Mouse (Mus musculus): Measurements from ENCODE around the gene Pom121l2. TPM values are rescaled to one million over a fixed set of nuclear protein-coding genes. Genes with fewer than 3 reads are reported as not detected.

Gene Pom121l2
- not detected in 2 replicates for polyA plus RNA-seq (2014; fragmentation: Nextera tagmentation; extraction: Ambion mirVana)

DNA sequence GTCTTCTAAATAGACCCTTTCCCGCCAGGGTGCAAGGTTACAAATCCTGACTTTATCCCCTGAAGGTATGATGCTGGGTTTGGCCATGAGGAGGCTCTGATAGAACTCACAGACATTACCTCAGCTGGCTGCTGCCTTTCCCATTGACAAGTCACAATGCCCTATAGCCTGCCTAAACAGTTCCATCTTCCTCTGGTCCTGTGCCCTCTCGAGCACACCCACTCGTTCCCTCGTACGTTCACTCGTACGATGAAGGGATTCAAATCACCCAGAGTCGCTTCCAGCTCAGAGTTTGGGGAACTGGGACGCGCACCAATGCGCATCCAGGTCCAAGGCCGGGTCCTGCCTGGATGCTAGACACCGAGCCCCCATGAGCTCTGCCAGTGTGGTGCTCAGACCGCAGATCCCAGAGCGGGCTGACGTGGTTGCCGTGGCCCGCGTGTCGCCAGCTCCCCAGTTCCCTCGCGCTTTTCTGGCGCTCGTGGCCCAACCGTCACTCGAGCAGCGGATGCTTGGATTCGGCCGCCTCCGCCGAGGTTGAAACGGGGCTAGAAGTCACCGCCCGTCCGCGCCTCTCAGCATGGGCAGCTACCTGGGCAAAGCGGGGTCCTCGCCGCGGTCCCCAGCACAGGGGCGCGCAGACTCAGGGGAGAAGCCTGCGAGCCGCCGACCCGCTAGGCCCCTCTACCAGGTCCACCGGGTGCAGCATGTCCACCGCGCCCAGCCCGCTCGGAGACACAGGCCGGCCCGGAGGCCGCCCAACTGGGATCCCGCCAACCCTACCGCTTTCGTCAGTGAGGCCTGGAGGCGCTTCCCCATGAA, at the start of gene Pom121l2:
Pom121l2 (plus strand) TSS at position 214 of the 822 bp plus-strand sequence.
- DNase-seq (ENCODE audit: low spot score) = peak; percentile 83
- H3K36me3 ChIP-seq (ENCODE audit: control insufficient read depth, insufficient read depth, low read length) = no peaks in the 10 kb centered on the region
- H3K9ac ChIP-seq (ENCODE audit: low read length) = peak within 1 kb of the TSS; percentile 64
- no peaks in the 10 kb centered on the region for H3K9me3 ChIP-seq (ENCODE audit: control insufficient read depth, low read length)
- WGBS = under 1% methylated on average over 58 of the region's 58 CpGs
- H3K4me3 ChIP-seq (ENCODE audit: low read depth, low read length) = peak within 1 kb of the TSS; percentile 57
- H3K4me1 ChIP-seq (replicated peaks; ENCODE audit: control insufficient read depth, insufficient read depth, low read length) = 0 out of 2 replicates have a peak, but pooled peaks cover 2% of the 10 kb centered on the region
- H3K27ac ChIP-seq (ENCODE audit: low read depth) = no peak within 1 kb of the TSS
- peaks cover 46% of the 10 kb centered on the region for H3K27me3 ChIP-seq (replicated peaks; ENCODE audit: control insufficient read depth, insufficient read depth, low read length)
- peak within 1 kb of the TSS; percentile 97 for H3K4me2 ChIP-seq (ENCODE audit: low read length)
- peak; percentile 77 for ATAC-seq (replicated peaks; ENCODE audit: low FRiP score, low TSS enrichment, low read depth)

DNA sequence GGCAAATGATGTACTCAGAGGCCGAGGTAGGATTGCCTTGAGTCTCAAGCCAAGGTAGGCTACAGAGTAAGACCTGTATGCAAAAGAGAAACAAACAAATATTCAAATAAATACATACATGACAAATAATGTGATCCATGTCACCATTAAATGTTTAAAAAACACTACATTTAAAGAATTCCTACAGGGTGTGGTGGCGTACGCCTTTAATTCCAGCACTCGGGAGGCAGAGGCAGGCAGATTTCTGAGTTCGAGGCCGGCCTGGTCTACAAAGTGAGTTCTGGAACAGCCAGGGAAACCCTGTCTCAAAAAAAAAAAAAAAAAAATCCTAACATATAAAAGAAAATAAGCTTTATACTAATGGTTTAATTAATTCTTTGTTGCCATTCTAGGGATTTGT, 49.3 kb upstream of the Pom121l2 start:
- no peak overlapping the region for H3K27ac ChIP-seq (ENCODE audit: low read depth)
- WGBS = 69% methylated on average over 6 of the region's 6 CpGs
- H3K9me3 ChIP-seq (ENCODE audit: control insufficient read depth, low read length) = no peaks in the 10 kb centered on the region
- DNase-seq (ENCODE audit: low spot score) = peak; percentile 4
- no peaks in the 10 kb centered on the region for H3K27me3 ChIP-seq (replicated peaks; ENCODE audit: control insufficient read depth, insufficient read depth, low read length)
- H3K36me3 ChIP-seq (ENCODE audit: control insufficient read depth, insufficient read depth, low read length) = no peaks in the 10 kb centered on the region
- H3K4me2 ChIP-seq (ENCODE audit: low read length) = no peak overlapping the region
- H3K4me3 ChIP-seq (ENCODE audit: low read depth, low read length) = no peak overlapping the region
- ATAC-seq (replicated peaks; ENCODE audit: low FRiP score, low TSS enrichment, low read depth) = no peak
- H3K4me1 ChIP-seq (replicated peaks; ENCODE audit: control insufficient read depth, insufficient read depth, low read length) = 0 out of 2 replicates have a peak, but pooled peaks cover 4% of the 10 kb centered on the region
- no peak overlapping the region for H3K9ac ChIP-seq (ENCODE audit: low read length)

DNA sequence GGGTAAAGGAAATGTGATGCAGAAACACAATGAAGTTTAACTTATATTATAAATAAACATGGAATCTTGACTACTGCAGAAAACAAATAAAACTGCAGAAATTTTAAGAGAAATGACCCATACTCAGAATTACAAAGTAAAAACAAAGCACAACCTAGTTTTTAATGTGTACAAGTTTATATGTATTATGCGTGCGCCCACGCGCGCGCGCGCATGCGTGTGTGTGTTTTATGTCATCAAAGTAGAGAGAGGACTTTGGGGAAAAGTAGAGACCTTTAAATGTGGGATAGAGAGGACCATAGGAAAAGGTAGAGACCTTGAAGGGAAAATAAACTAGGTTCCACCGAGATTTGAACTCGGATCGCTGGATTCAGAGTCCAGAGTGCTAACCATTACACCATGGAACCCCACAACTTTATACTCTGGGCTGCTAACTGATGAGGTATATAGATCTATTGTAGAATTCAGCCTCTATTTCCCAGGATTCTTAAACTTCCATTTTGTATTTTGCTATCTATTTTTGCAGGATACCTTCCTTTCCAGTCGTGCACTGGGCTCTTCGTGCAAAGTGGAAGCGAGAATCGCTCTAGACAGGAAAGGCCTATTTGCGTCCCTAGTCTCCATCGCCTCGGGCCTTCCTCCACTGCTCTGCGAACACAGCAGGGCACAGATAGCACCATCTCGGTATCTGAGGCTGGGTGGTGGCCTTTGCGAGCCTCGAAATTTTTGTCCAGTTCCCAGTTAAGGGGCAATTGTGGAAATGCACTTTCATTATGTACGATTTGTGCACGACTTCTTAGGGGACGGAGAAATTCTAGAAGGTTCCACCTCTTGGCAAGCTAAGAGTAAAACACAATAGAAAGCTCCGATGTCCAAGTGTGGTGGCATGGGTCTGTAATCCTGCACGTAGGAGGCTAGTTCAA, 47.1 kb upstream of the Pom121l2 start:
- H3K9me3 ChIP-seq (ENCODE audit: control insufficient read depth, low read length) = no peaks in the 10 kb centered on the region
- H3K9ac ChIP-seq (ENCODE audit: low read length) = no peak overlapping the region
- no peaks in the 10 kb centered on the region for H3K27me3 ChIP-seq (replicated peaks; ENCODE audit: control insufficient read depth, insufficient read depth, low read length)
- 0 out of 2 replicates have a peak, but pooled peaks have one; percentile 24 for ATAC-seq (replicated peaks; ENCODE audit: low FRiP score, low TSS enrichment, low read depth)
- H3K36me3 ChIP-seq (ENCODE audit: control insufficient read depth, insufficient read depth, low read length) = no peaks in the 10 kb centered on the region
- 0 out of 2 replicates have a peak overlapping the region, but pooled peaks have one; percentile 1 for H3K4me3 ChIP-seq (ENCODE audit: low read depth, low read length)
- 24% methylated on average over 28 of the region's 28 CpGs for WGBS
- H3K4me2 ChIP-seq (ENCODE audit: low read length) = peak overlapping the region; percentile 29
- 0 out of 2 replicates have a peak, but pooled peaks cover 4% of the 10 kb centered on the region for H3K4me1 ChIP-seq (replicated peaks; ENCODE audit: control insufficient read depth, insufficient read depth, low read length)
- no peak overlapping the region for H3K27ac ChIP-seq (ENCODE audit: low read depth)
- DNase-seq (ENCODE audit: low spot score) = peak; percentile 58

DNA sequence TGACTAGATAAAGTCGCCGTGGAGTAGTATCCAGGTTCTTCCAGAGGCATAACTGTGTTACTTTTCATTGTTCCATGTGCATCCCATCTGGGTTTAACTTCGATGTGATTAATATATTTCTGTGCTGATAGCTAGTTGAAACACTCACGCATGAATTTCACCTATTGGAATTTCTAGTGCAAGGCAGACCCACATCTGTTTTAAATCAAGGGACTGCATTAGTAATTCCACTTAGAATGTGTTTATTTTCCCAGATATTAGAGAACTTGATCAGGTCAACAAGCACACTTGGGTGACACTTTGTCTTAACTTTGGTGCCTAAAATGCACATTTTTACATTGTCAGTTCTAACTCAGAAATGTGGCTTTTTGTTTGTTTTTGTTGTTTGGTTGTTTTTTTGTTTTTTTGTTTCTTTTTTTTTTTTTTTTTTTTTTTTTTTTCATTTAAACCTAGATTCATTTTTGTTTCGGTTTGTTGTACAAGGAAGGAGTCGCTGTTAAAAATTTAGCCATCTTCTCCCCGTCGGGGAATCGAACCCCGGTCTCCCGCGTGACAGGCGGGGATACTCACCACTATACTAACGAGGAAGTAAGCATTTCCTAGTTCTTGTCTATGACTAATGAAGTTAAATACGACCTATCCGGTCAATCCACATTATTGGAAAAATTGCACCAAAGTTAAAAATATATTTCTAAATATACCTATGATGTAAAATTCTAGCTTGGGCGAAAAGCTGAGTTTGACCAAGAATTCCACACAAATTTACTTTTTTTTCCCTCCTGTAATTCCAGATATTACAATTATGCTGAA, 45.8 kb upstream of the Pom121l2 start:
- Histone ChIP-seq H3K27ac (ENCODE audit: low read depth) (no peak overlapping the region), H3K4me2 (ENCODE audit: low read length) (peak overlapping the region; percentile 37), H3K4me1 (replicated peaks; ENCODE audit: control insufficient read depth, insufficient read depth, low read length) (0 out of 2 replicates have a peak, but pooled peaks cover 4% of the 10 kb centered on the region), H3K9me3 (ENCODE audit: control insufficient read depth, low read length) (no peaks in the 10 kb centered on the region), H3K27me3 (replicated peaks; ENCODE audit: control insufficient read depth, insufficient read depth, low read length) (no peaks in the 10 kb centered on the region), H3K4me3 (ENCODE audit: low read depth, low read length) (0 out of 2 replicates have a peak overlapping the region, but pooled peaks have one; percentile 11), H3K9ac (ENCODE audit: low read length) (no peak overlapping the region), H3K36me3 (ENCODE audit: control insufficient read depth, insufficient read depth, low read length) (no peaks in the 10 kb centered on the region)
- 14% methylated on average over 17 of the region's 17 CpGs for WGBS
- ATAC-seq (replicated peaks; ENCODE audit: low FRiP score, low TSS enrichment, low read depth) = peak; percentile 48; the same call in 1 of the 2 replicates
- peak; percentile 90 for DNase-seq (ENCODE audit: low spot score)

DNA sequence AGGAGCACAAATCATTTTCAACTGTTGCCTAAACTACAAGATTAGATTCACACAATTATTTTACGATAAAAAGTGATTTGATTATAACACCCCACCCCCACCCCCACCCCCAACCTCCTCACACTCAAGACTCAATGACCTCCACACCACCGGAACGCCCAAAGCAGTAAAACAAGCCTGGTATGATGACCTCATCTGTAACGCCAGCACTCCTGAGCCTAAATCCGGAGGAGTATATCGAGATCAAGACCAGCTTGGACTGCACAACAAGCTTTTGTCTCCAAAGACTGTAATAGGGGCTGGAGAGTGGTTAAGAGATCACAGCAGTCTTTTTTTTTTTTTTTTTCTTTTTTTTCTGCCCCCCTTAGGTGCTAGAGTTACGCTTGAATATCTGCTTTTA, 45.2 kb upstream of the Pom121l2 start:
- no peak overlapping the region for H3K9ac ChIP-seq (ENCODE audit: low read length)

DNA sequence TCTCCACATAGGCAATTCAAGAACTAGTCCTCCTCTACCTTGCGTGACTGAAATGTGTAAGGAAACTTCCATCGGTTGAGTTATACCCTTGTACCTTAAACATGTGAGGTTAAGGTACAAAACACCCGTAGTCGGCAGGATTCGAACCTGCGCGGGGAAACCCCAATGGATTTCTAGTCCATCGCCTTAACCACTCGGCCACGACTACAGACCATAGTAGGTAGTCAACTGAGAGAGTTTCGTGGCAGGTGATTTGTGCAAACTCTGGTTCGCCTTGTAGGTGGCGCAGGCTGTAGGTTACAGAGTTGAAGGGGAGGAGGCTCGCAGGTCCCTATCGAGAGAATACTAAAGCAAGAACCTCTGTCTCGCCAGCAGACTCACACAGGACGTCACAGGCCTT, 44.0 kb upstream of the Pom121l2 start:
- no peaks in the 10 kb centered on the region for H3K9me3 ChIP-seq (ENCODE audit: control insufficient read depth, low read length)
- 0 out of 2 replicates have a peak, but pooled peaks cover 4% of the 10 kb centered on the region for H3K4me1 ChIP-seq (replicated peaks; ENCODE audit: control insufficient read depth, insufficient read depth, low read length)
- no peaks in the 10 kb centered on the region for H3K36me3 ChIP-seq (ENCODE audit: control insufficient read depth, insufficient read depth, low read length)
- H3K27me3 ChIP-seq (replicated peaks; ENCODE audit: control insufficient read depth, insufficient read depth, low read length) = no peaks in the 10 kb centered on the region
- WGBS = 5% methylated on average over 17 of the region's 17 CpGs
- H3K9ac ChIP-seq (ENCODE audit: low read length) = no peak overlapping the region
- peak overlapping the region; percentile 40 for H3K4me2 ChIP-seq (ENCODE audit: low read length)
- H3K27ac ChIP-seq (ENCODE audit: low read depth) = no peak overlapping the region
- ATAC-seq (replicated peaks; ENCODE audit: low FRiP score, low TSS enrichment, low read depth) (peak; percentile 29; the same call in 1 of the 2 replicates), DNase-seq (ENCODE audit: low spot score) (peak; percentile 91)
- peak overlapping the region; percentile 17 for H3K4me3 ChIP-seq (ENCODE audit: low read depth, low read length)

More for the DNA sequence above, 45.2 kb upstream of the Pom121l2 start:
- H3K27ac ChIP-seq (ENCODE audit: low read depth) = no peak overlapping the region
- no peaks in the 10 kb centered on the region for H3K27me3 ChIP-seq (replicated peaks; ENCODE audit: control insufficient read depth, insufficient read depth, low read length)
- no peak for DNase-seq (ENCODE audit: low spot score)
- WGBS = 10% methylated on average over 7 of the region's 7 CpGs
- peak overlapping the region; percentile 11; the same call in 1 of the 2 replicates for H3K4me3 ChIP-seq (ENCODE audit: low read depth, low read length)
- 0 out of 2 replicates have a peak, but pooled peaks cover 4% of the 10 kb centered on the region for H3K4me1 ChIP-seq (replicated peaks; ENCODE audit: control insufficient read depth, insufficient read depth, low read length)
- ATAC-seq (replicated peaks; ENCODE audit: low FRiP score, low TSS enrichment, low read depth) = no peak
- peak overlapping the region; percentile 37 for H3K4me2 ChIP-seq (ENCODE audit: low read length)
- H3K36me3 ChIP-seq (ENCODE audit: control insufficient read depth, insufficient read depth, low read length) = no peaks in the 10 kb centered on the region
- H3K9me3 ChIP-seq (ENCODE audit: control insufficient read depth, low read length) = no peaks in the 10 kb centered on the region

DNA sequence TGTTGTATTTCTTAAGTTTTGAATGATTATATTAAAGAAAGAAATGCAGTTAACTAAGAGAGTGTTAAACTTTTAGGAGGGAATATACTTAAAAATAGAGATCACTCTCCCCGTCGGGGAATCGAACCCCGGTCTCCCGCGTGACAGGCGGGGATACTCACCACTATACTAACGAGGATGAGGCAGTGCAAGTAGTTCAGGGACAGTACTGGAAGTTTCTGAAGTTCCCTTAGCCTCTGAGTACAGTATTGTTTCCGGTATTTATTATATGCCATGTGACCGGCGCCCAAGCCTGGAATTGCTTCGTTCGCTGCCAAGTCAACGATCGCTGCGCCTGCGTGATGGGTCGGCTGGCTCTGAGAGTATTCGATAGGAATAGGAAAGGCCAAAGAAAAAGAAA, 40.8 kb upstream of the Pom121l2 start:
- Histone ChIP-seq H3K27ac (ENCODE audit: low read depth) (peak overlapping the region; percentile 76), H3K36me3 (ENCODE audit: control insufficient read depth, insufficient read depth, low read length) (no peaks in the 10 kb centered on the region)
- ATAC-seq (replicated peaks; ENCODE audit: low FRiP score, low TSS enrichment, low read depth) = peak; percentile 89

More for the DNA sequence above, 40.8 kb upstream of the Pom121l2 start:
- no peaks in the 10 kb centered on the region for H3K4me1 ChIP-seq (replicated peaks; ENCODE audit: control insufficient read depth, insufficient read depth, low read length)
- H3K9ac ChIP-seq (ENCODE audit: low read length) = peak overlapping the region; percentile 51
- H3K27me3 ChIP-seq (replicated peaks; ENCODE audit: control insufficient read depth, insufficient read depth, low read length) = no peaks in the 10 kb centered on the region
- H3K4me2 ChIP-seq (ENCODE audit: low read length) = peak overlapping the region; percentile 69
- peak overlapping the region; percentile 77 for H3K4me3 ChIP-seq (ENCODE audit: low read depth, low read length)
- WGBS = under 1% methylated on average over 19 of the region's 19 CpGs
- DNase-seq (ENCODE audit: low spot score) = peak; percentile 98
- H3K9me3 ChIP-seq (ENCODE audit: control insufficient read depth, low read length) = no peaks in the 10 kb centered on the region

All from intestine, embryonic 14.5 days (tissue).